Mouse (Mus musculus) retina, embryonic 14.5 days (tissue): Measurements from ENCODE around the gene Bspry.

Source experiments
- DNase-seq: peaks from one replicate; pipeline ENCODE4 v3.0.0-alpha.2; 2015; ENCODE audit warnings: low spot score

The Bspry gene

DNA sequence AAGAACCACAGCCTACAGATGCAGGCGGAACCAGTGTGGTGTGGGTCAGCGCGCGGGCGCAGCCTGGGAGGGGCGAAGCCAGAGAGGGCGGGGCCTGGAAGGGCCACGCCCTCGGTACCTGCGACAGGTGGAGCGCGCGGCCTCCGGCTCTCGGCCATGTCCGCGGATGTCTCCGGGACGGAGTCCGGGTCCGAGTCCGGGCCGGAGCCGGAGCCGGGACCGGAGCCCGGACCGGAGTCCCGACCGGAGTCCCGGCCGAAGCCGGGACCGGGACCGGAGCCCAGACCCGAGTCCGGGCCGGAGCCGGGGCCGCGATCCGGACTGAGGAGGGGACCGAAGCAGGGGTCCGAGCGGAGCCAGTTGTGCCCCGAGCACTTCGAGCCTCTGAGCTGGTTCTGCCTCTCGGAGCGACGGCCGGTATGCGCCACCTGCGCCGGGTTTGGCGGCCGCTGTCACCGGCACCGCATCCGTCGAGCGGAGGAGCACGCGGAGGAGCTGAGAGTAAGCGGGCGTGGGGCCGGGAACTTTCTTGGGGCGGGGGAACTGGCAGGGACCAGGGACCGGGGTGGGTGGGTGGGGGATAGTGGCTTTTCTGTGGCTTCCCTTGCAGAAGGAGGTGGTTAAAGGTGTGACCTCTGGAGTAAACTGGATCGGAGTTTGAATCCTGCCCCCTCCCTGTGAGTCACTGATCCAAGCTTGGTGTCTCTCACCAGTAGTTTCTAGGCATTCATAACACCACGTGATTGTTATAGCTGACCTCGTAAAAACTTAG is at the start of gene Bspry:
Gene Bspry, plus strand, starts transcription at position 117 of the 772 bp plus-strand sequence.
- peak; percentile 37 for DNase-seq

DNA sequence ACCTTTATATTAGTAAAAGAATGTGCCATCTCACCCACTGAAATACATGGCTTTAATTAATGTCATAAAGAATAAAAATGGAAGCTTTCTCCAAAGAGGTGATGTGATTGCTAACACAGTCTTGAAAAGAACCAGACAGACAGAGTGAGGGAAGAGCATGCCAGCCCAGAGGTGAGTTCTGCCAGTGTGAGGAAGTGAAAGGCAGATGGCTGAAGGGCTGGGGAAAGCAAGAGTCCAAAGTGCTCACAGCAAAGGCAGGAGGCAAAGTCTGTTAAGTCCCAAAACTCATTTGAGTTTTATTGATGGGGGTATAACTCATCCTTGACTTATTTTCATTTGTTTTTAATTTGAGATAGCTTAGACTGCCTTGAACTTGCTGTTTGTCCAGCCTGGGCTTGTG is 49.2 kb upstream of the Bspry start:
- no peak for DNase-seq

DNA sequence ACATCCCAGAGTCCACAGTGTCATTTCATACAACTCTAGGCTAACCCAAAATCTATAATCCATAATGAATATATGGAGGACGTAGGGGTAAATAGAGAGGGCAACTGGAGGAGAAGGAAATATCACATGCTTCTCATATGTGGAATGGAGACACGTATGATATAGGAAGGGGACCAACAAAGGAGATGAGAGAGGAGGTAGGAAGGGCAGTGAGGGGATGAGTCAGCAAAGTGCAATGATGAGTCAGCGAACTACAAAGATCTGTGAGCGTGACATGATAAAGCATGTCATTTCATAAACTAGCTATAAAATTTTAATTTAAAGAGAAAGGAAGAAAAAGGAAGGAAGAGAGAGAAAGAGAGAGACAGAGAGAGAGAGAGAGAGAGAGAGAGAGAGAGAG is 48.3 kb upstream of the Bspry start:
- no peak for DNase-seq

DNA sequence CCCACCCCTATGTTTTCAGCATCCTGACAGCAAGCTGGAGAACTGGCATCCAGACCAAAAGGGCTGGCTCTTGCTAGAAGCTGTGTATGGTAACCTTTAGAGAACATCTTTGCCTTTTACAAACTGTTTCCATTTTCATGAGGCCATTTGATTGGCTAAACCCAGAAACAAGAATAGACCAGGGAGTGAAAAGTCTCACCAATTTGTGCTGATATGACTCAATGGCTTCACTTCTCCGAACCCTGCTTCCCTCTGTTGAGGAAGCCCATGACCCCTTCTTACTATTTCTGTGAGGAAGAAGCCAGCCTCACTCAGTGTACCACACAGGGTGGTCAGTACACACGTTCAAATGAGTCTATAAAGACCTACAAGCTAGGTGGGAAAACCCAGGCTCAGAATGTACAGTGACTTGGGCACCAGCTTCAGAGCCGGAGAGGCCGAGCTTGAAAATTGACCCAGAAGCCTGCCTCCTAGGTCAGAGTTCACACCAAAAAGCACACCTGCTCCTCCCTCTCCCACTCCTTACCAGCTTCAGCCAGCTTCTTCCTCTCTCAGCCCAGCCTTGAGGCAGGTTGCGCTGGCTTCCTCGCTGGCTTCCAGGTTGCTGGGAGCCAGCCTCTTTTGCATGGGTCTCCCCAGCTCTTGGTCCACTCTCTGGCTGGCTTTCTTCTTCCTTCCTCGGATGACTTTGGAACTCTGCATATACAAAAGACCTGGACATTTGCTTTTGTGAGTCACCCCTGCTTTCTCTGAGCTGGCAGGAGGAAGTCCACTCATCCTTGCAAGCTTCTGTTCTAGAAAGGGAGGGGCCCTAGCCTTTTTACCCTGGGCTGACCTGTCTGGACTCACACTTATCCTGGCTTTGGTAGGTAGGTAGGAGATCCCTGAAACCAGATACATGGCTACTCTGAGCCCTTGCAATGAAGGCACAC is 45.6 kb upstream of the Bspry start:
- DNase-seq, result no peak

DNA sequence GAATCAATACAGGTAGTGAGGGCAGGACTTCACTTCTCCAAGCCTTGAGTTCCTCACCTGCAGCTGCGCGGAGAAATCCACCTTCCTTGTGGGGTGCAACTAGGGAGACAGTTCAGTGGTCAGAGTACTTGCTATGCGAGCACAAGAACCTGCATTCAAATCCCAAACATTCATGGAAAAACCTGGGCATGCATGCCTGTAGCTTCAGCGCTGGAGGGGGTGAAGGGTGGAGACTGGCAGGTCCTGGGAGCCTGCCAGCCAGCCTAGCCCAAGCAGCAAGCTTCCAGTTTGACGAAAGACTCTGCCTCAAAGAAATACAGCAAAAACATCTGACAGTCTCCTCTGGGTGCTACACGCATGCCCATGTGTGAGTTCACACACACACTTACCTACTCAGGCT is 44.8 kb upstream of the Bspry start, which contains the start of gene Rnf183:
Gene Rnf183, minus strand, starts transcription at position 172 of the 400 bp plus-strand sequence.
- no peak for DNase-seq

DNA sequence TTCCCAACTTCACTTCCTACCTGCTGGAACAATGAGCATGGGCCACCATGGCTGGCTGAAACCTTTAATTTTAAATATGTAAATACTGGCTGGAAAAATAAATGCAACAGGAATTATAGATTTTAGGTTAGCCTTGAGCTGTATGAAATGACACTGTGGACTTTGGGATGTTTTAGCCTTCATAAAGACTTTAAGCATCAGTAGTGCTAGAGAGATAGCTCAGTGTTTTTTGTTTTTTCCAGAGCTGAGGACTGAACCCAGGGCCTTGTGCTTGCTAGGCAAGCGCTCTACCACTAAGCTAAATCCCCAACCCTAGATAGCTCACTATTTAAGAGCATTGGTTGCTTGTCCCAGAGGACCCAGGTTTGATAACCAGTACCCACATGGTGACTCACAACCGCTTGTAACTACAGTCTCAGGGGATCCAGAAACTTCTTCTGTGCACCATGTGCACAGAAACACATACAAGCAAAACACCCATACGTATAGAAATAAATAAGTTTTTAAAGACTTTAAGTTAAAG is 42.5 kb upstream of the Bspry start:
- no peak for DNase-seq

DNA sequence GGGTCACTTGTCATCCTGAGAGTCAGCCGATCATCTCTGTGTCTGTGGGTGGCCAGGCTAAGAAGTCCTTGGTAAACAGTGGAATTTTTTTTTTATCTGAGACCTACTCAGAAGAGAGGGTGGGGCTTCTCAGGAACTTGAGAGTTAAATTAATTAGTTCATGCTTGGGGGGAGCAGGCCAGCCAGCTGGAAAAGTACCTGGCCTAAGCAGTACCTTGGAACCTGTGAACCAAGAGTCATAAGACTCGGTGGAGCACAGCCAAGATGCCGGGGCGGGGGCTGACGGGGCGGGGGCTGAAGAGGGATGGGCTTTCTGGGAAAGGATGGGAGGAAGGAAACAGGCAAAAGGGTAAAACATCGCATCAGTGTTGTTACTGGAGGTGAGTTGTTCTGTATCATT is 42.0 kb upstream of the Bspry start:
- no peak for DNase-seq

DNA sequence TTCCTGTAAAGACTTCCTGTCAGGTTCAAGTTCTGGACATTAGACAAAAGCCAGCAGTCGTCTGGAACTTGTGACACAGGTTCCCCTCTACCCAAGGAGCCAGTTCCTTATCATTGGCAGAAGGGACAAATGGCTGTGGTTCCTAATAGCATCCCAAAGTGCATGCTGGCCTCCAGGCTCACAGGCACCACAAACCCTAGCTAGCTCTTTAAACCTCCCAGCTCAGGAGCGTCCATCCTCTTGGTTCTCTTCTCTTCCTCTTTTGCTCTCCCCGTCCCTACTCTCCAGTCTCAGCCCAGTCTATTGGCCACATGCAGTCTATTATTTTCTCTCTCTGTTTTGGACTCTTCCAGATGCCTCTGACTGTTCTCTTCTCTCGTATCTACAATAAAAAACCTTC is 40.1 kb upstream of the Bspry start:
- DNase-seq, result no peak

DNA sequence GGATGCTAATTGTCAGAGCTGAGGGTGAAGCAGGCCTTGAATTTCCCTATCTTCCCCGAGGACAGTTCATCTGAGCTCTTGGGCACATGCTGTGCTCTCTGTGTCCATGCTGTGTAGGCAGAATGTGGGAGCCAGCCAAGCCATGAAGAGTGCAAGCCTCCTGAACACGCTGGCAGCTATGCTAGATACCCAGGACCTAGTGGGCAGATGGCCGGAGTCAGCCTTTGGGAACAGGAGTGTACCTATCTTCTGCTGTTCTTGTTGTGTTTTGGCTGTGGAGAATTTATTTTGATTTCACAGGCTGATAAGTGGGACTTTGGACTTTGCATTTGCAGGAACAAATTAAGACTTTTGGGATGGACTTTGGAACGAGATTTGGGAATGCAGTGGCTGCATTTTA is 39.3 kb upstream of the Bspry start:
- no peak for DNase-seq

DNA sequence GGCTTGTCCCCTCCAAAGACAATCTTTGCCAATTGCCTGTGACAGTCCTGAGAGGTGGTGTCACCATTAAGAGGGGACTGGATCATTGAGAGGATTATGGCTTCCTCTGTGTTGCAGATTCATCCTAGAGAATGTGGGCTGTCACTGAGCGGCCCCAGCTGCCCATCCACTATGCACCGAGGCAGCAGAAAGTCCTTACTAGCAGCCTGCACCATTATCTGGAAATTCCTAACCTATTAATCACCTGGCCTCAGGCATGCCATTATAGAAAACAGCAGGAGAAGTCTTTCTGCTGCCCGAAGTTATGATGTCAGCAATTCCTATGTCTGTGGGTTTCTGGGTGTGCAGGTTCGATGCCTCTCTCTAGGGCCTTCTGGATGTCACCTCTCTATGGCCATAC is 38.9 kb upstream of the Bspry start:
- no peak for DNase-seq

DNA sequence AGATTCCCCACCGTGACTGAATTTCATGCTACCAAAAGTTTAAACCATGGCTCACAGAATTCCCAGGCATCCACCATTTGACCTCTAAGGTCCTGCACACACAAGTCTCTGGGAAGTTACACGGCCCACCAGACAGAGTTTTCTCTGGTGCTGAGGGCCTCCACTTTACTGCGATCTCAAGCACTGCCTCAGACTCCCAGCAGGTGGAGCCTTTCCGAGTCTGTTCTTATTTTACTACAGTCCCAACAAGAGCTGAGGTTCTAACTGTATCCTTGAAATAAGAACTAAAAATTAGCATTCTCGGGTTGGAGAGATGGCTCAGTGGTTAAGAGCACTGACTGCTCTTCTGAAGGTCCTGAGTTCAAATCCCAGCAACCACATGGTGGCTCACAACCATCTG is 24.9 kb upstream of the Bspry start:
- DNase-seq, result peak; percentile 70

DNA sequence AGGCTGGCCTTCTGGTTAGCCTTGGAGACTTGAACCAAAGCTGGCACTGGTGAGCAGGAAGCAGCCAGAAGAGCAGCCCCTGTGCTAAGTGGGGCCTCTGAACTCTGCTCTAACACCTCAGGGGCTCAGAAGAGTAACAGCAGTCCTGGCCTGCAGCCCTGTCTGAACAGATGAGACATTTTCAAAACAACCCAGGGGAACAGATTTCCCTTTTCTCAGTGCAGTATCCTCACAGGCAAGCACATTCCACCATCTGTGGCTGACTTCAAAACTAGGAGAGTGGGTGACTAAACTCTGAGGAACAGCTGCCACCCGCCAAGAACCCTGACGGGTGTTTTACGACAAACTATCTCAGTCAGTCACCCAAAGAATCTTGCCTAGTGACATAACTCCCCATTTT is 20.8 kb upstream of the Bspry start:
- DNase-seq, result no peak

DNA sequence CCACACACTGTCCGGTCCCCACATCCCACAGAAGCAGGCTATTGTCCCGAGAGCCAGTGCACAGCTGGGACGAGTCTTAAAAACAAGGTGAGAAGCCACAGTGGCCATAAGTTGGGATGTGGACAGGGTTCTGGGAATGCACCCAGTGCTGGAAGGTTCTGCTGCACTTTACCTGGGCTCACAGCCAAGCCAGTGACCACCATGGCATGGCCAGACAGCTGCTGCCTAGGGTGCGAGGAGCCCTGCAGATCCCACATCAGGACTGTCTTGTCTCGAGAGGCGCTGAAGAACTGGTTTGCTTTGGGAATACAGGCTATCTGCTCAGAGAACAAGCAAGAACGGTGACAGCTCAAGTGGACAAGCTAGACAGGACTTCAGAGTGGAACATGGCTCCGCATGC is 19.5 kb upstream of the Bspry start:
- no peak for DNase-seq

DNA sequence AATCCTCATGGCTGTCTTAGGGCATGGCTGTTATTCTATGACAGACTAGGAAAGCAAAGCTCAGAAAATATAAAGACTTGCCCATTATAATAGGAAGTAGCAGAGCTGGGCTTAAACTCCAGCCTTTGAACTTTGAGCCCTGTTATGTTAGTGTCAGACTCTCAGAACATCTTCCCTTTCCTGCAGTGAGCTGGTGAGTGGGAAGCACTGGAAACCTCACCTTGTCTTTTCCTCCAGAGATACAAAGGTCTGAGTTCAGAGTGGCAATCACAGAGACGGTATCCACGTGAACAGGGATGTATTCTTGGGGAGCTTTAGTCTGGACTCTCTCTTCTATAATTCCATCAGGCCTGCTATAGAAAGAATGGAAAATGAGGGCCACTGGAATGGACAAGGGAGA is 16.7 kb upstream of the Bspry start:
- no peak for DNase-seq

DNA sequence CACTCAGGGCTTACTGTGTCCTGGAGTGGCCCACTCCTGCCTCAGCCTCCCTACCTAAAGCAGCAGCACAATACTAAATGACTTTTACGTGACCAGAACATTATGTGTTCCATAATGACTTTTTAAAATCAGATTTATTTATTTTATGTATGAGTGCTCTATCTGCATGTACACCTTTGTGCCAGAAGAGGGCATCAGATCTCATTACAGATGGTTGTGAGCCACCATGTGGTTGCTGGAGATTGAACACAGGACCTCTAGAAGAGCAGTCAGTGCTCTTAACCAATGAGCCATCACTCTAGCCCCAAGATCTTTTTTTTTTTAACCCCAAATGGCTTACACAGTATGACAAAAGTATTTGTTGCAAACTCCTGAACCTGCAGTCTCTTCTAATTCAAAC is 11.7 kb upstream of the Bspry start:
- no peak for DNase-seq

DNA sequence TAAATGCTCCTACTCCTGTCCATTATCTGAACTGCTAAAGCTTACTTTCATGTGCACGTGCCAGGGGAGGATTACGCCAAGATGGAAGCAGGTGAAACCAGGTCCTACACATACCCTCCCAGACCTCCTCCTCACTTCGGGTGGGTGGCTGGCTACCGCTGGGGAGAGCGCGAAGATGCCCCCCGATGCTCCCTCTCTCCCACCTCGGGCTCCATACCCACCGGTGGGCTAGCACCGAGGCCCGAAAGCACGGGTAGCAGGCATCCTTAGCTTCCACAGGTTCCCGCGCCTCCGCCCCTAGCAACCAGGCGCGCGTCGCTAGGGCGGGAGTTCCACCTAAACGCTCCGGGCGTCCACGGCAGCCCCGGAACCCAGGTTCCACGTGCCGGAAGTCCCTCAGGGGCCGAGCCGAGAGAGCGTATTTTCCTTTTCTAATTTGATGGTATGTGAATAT is 9.2 kb upstream of the Bspry start, which contains the start of gene Wdr31:
Gene Wdr31, minus strand, starts transcription at position 299 of the 454 bp plus-strand sequence.
- DNase-seq, result peak; percentile 86

DNA sequence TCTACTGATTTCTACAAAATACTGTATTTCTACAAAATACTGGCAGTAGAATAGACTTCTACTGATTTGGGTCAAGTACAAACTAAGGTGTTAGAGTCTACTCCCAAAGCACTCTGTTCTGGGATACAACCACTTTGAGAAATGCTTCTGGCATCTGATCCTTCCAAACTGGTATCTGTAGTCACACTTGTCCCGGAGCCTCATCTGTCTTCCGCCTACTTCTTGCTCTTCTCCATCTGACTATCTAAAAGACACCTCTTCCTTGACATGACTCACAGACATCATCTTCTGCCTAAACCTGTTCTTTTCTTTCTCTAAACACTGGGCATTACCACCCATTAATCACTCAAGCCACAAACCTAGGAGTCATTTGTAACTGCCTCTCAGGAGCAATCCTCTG is 7.8 kb upstream of the Bspry start:
- no peak for DNase-seq

DNA sequence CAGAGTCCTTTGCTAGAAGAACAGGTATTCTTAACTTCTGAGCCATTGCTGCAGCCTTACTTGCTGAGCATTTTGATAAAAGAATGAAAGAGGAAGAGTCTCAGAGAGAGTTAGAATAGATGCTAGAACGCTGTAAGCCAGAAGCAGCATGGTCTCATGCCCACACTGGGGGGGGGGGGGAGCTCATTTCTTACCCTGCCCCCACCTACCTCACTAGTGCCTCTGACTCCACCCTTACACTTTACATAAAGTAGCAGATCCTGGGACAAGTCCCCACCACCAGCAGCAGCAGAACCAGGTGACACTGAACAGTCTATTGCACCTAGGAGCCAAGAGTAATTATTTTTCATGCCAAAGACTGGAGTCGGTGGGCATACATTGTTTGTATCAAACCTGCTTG is 4.7 kb upstream of the Bspry start:
- no peak for DNase-seq

DNA sequence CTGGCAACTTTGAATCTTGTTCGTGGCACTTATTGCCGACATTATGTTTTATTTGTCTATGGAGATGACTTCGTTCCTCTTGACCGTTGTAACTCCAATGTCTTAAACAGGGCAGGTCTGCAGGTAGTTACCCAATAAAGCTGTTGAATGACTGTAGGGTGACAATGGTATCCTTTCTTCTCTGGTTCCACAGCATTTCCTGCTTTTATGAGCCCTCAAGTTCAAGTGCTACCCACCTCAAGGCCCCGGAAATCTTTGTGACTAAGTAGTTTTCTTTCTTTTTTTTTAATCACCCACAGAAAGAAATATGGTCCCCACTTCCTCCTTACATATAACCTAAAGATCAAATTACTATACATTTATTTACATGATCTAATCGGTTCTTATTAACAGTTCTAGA is 4.1 kb upstream of the Bspry start:
- DNase-seq, result no peak

DNA sequence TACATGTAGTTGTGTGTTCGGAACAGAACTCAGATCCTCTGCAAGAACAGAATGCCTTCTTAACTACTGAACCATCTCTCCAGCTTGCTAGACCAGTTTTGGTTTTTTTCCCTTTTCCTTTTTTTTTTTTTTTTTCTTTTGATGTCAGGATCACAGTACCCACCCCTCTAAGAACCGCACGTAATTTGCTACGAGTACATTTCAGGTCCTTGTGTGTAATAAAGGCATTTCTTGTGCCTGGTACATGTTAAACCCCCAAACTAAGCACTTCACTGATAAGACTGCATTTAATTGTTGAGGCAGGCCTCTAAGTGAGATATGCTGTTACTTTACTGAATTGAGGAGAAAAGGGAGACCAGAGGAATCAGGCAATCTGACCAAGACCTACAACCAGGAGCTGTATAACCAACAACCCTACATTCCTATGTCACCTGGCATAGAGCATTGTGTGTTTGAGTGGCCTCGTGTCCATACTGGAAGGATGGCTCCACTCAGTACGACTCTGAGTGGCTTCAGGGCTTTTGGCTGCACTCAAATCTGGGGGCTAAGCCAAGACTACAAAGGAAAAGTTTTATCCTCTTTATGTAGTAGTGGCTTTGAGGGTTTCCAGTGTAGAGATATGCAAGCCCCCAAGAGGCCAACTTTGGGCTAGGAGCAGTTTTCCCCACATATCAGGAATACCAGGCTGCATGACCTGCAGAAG is 2.2 kb upstream of the Bspry start:
- DNase-seq, result no peak

DNA sequence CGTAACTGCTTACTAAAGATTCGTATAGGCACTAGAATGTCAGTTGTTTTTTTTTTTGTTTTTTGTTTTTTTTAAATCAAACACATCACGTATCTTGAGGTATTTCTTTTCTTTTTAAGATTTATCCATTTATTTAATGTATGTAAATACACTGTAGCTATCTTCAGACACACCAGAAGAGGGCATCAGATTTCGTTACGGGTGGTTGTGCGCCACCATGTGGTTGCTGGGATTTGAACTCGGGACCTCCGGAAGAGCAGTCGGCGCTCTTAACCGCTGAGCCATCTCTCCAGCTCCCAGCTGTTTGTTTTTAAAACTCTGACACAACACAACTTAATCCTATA is 288 bp upstream of the Bspry start:
- DNase-seq, result peak; percentile 37
